Mouse (Mus musculus) cerebellum, postnatal 4 days (tissue): ENCODE measurements around the gene Lnx2.

Source experiments
- DNase-seq, 2 experiments: peaks; one replicate each; pipeline ENCODE4 v3.0.0; 2022; ENCODE audit warnings: low spot score in 2 of 2, mixed read lengths in 1 of 2

The Lnx2 gene

GRCm38 (mm10) chr5:147051500-147052308 lies 24.7 kb downstream of the Lnx2 start:
- DNase-seq = no peak

GRCm38 (mm10) chr5:147050816-147051499 lies 25.4 kb downstream of the Lnx2 start:
- DNase-seq = no peak

- no peak for DNase-seq
Measured at GRCm38 (mm10) chr5:147049544-147050209, 26.7 kb downstream of the Lnx2 start.

- no peak for DNase-seq
Measured at GRCm38 (mm10) chr5:147045929-147046328, 30.5 kb downstream of the Lnx2 start.

GRCm38 (mm10) chr5:147045311-147045710 lies 31.1 kb downstream of the Lnx2 start:
- no peak for DNase-seq

- no peak for DNase-seq
Measured at GRCm38 (mm10) chr5:147043240-147043844, 33.0 kb downstream of the Lnx2 start.

- no peak for DNase-seq
Measured at GRCm38 (mm10) chr5:147041965-147042937, 34.1 kb downstream of the Lnx2 start.

GRCm38 (mm10) chr5:147039394-147039793 lies 37.0 kb downstream of the Lnx2 start:
- no peak for DNase-seq

- no peak for DNase-seq
Measured at GRCm38 (mm10) chr5:147037601-147038000, 38.8 kb downstream of the Lnx2 start.

GRCm38 (mm10) chr5:147036661-147037060 lies 39.7 kb downstream of the Lnx2 start:
- no peak for DNase-seq

- no peak for DNase-seq
Measured at GRCm38 (mm10) chr5:147036028-147036427, 40.4 kb downstream of the Lnx2 start.

GRCm38 (mm10) chr5:147035301-147035700 lies 41.1 kb downstream of the Lnx2 start:
- no peak for DNase-seq

GRCm38 (mm10) chr5:147034283-147034682 lies 42.1 kb downstream of the Lnx2 start:
- no peak for DNase-seq

GRCm38 (mm10) chr5:147033155-147033554 lies 43.2 kb downstream of the Lnx2 start:
- no peak for DNase-seq

GRCm38 (mm10) chr5:147031281-147031680 lies 45.1 kb downstream of the Lnx2 start:
- no peak for DNase-seq

- no peak for DNase-seq
Measured at GRCm38 (mm10) chr5:147024331-147025034, 51.9 kb downstream of the Lnx2 start.

GRCm38 (mm10) chr5:147023245-147023970 lies 53.0 kb downstream of the Lnx2 start:
- DNase-seq = no peak

GRCm38 (mm10) chr5:147021546-147022265 lies 54.7 kb downstream of the Lnx2 start:
- no peak for DNase-seq

- no peak for DNase-seq
Measured at GRCm38 (mm10) chr5:147020579-147020978, 55.8 kb downstream of the Lnx2 start.
